Mouse (Mus musculus) heart, embryonic 13.5 days (tissue): ENCODE data around the gene Pacrg. TPM values are rescaled to one million over a fixed set of nuclear protein-coding genes. Genes with fewer than 3 reads are reported as not detected.

Experiments
- ATAC-seq: fragments of 200-750 bp; cut with Nextera tagmentation; 2 replicates; pipeline ENCODE4 v1.8.0; 2017; ENCODE audit warnings: moderate TSS enrichment; ENCODE audit not compliant: insufficient number of reproducible peaks, low FRiP score, low TSS enrichment; ENCODE audit errors: extremely low read depth
- H3K27ac ChIP-seq: fragments of 300-500 bp; sonication (generic); replicated peaks from 2 replicates; pipeline ENCODE4 v1.5.1; 2015; ENCODE audit warnings: moderate library complexity, mild to moderate bottlenecking, inconsistent platforms
- H3K27me3 ChIP-seq: fragments of 300-500 bp; sonication (generic); replicated peaks from 2 replicates; pipeline ENCODE4 v1.6.1; 2015; ENCODE audit warnings: mild to moderate bottlenecking, inconsistent platforms
- H3K36me3 ChIP-seq: fragments of 300-500 bp; sonication (generic); 2 replicates; pipeline ENCODE4 v1.6.1; 2015; ENCODE audit warnings: mild to moderate bottlenecking, inconsistent platforms
- H3K4me1 ChIP-seq: fragments of 300-500 bp; sonication (generic); 2 replicates; pipeline ENCODE4 v1.6.1; 2015; ENCODE audit warnings: inconsistent platforms
- H3K4me2 ChIP-seq: fragments of 300-500 bp; sonication (generic); 2 replicates; pipeline ENCODE4 v1.6.1; 2015; ENCODE audit warnings: inconsistent platforms, mild to moderate bottlenecking, moderate library complexity
- H3K4me3 ChIP-seq: fragments of 300-500 bp; sonication (generic); 2 replicates; pipeline ENCODE4 v1.5.1; 2015; ENCODE audit warnings: moderate library complexity, mild to moderate bottlenecking, inconsistent platforms
- H3K9ac ChIP-seq: fragments of 300-500 bp; sonication (generic); 2 replicates; pipeline ENCODE4 v1.6.1; 2015; ENCODE audit warnings: inconsistent platforms, mild to moderate bottlenecking, moderate library complexity
- H3K9me3 ChIP-seq: fragments of 300-500 bp; sonication (generic); 2 replicates; pipeline ENCODE4 v1.6.1; 2016; ENCODE audit warnings: inconsistent platforms
- whole genome bisulfite sequencing: fragments of 180-500 bp; shearing (Covaris S2); methylation state at CpG from one replicate; pipeline ENCODE4 v1.1.7; 2015; ENCODE audit warnings: mixed read lengths; 5-methylcytosine and 5-hydroxymethylcytosine counted together
- polyA plus RNA-seq: library from polyadenylated mRNA; unstranded; fragments of >200 nt; fragmentation: Nextera tagmentation; extraction: Ambion mirVana; gene quantifications from 2 replicates; pipeline ENCODE4 v1.2.1, GENCODE M21; 2015

Gene Pacrg
- polyA plus RNA-seq, 1 experiment from 2014 or later = 0.64 TPM

- 44% methylated on average over 10 of the region's 10 CpGs for WGBS
- ATAC-seq = no peak
- Histone ChIP-seq H3K36me3 (no peaks in the 10 kb centered on the region), H3K9me3 (no peaks in the 10 kb centered on the region), H3K4me2 (no peak overlapping the region), H3K9ac (0 out of 2 replicates have a peak overlapping the region, but pooled peaks have one; percentile 10), H3K27ac (no peak overlapping the region), H3K27me3 (no peaks in the 10 kb centered on the region), H3K4me3 (no peak overlapping the region), H3K4me1 (peaks cover 7% of the 10 kb centered on the region; the same call in 1 of the 2 replicates)
These were observed 332.6 kb downstream of the Pacrg start for GRCm38 (mm10) chr17:10507466-10507865.

GRCm38 (mm10) chr17:10506896-10507295, 333.2 kb downstream of the Pacrg start:
- H3K4me1 ChIP-seq = peaks cover 9% of the 10 kb centered on the region
- 72% methylated on average over 3 of the region's 3 CpGs for WGBS
- H3K27me3 ChIP-seq = no peaks in the 10 kb centered on the region
- H3K9ac ChIP-seq = no peak overlapping the region
- H3K27ac ChIP-seq = no peak overlapping the region
- ATAC-seq = no peak
- no peak overlapping the region for H3K4me3 ChIP-seq
- no peaks in the 10 kb centered on the region for H3K36me3 ChIP-seq
- H3K9me3 ChIP-seq = no peaks in the 10 kb centered on the region
- no peak overlapping the region for H3K4me2 ChIP-seq

DNA sequence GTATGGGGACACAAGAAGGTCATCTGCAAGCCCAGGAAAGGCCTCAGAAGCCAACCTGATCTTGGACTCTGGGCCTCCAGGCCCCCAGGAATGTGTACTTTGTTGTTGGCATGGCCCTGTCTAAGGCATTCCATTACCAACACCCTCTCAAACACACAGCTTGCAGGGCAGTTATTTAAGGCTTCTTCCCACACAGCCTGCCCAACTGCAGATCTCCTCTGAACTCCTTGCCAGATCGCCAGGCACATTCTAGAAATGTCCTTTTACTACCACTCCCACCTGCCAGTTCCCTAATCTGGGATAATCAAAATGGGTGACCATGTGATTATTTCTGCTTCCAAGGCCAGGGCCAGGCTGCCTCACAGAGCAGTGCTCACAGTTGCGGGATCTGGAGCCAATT, 338.7 kb downstream of the Pacrg start:
- 0 out of 2 replicates have a peak, but pooled peaks have one; percentile 26 for ATAC-seq

DNA sequence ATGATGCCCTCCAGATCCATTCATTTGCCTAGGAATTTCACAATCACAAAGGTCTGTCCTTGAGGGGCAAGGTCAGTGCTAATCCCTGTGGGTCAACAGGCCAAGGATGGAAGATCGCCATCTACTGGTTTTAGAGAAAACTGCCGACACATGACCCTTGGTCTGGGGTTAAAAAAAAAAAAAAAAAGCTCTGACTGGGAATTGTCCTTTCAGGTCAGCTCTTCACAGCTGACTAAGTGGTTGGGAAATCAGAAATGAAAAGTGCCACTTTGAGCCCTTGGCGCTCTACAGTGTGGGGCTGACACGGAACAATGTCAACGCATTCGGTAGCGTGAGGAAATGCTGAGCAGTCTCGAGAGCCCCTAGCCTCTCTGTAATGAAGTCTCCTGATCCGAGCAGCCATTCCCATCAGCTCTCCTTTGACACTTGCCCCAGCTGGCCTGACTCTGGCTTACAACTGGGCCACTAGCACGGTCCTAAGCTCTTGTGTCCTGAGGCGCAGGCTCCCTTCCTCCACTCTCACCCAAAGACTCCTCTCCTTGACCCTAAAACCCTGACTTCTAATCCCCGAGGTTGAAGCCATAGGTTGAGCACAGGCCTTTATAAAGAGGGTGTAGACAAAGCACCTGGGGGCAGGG, 339.2 kb downstream of the Pacrg start:
- Histone ChIP-seq H3K4me1 (peaks cover 46% of the 10 kb centered on the region), H3K36me3 (no peaks in the 10 kb centered on the region), H3K4me2 (no peak overlapping the region; the same call in 1 of the 2 replicates), H3K27ac (peak overlapping the region; percentile 90), H3K9ac (no peak overlapping the region), H3K4me3 (no peak overlapping the region), H3K9me3 (no peaks in the 10 kb centered on the region), H3K27me3 (no peaks in the 10 kb centered on the region)
- ATAC-seq = 0 out of 2 replicates have a peak, but pooled peaks have one; percentile 14
- 28% methylated on average over 12 of the region's 12 CpGs for WGBS

More for the DNA sequence above, 338.7 kb downstream of the Pacrg start:
- peaks cover 41% of the 10 kb centered on the region for H3K4me1 ChIP-seq
- H3K9ac ChIP-seq = no peak overlapping the region
- H3K4me2 ChIP-seq = no peak overlapping the region; the same call in 1 of the 2 replicates
- no peak overlapping the region for H3K4me3 ChIP-seq
- no peaks in the 10 kb centered on the region for H3K27me3 ChIP-seq
- 56% methylated on average over 2 of the region's 2 CpGs for WGBS
- H3K36me3 ChIP-seq = no peaks in the 10 kb centered on the region
- H3K27ac ChIP-seq = peak overlapping the region; percentile 90
- H3K9me3 ChIP-seq = no peaks in the 10 kb centered on the region

GRCm38 (mm10) chr17:10498935-10499655, 341.0 kb downstream of the Pacrg start:
- Histone ChIP-seq H3K27ac (no peak overlapping the region), H3K4me3 (no peak overlapping the region)
- WGBS = 56% methylated on average over 6 of the region's 6 CpGs

DNA sequence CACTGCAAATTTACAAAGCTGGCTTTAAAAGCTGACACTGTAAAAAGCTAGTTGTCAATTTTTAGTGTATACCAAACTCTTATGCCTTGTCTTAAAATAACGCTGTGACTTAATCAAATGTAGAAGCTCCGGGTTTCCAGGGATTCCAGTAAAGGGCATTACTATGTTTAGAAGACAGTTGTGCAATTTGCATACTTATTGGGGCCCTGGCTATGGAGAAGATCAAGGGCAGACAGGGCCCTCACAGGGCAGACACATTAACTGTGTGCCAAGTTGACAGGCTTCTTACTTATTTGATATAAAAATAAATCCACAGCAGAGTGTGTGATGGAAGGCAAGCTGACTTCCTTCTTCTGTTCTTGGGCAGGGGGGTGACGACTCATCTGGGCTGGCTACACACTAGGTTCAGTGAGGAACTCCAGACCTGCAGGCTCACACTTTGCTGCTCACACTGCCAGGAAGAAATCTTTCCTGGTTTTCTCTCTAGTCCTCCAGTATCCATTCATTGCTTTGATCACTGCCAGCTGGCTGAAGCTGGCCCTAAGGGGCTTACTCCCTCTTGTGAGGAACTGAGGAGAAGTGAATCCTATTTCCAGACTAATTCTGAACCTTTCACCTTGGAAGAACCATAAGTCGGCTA, 342.2 kb downstream of the Pacrg start:
- Histone ChIP-seq H3K36me3 (no peaks in the 10 kb centered on the region), H3K27me3 (no peaks in the 10 kb centered on the region), H3K4me3 (no peak overlapping the region), H3K9me3 (no peaks in the 10 kb centered on the region), H3K4me2 (peak overlapping the region; percentile 18; the same call in 1 of the 2 replicates), H3K4me1 (peaks cover 60% of the 10 kb centered on the region), H3K9ac (peak overlapping the region; percentile 59), H3K27ac (peak overlapping the region; percentile 87)
- no peak for ATAC-seq
- 29% methylated on average over 4 of the region's 4 CpGs for WGBS

More at GRCm38 (mm10) chr17:10498935-10499655, 341.0 kb downstream of the Pacrg start:
- Histone ChIP-seq H3K36me3 (no peaks in the 10 kb centered on the region), H3K9me3 (no peaks in the 10 kb centered on the region), H3K27me3 (no peaks in the 10 kb centered on the region), H3K9ac (no peak overlapping the region), H3K4me1 (peaks cover 52% of the 10 kb centered on the region), H3K4me2 (no peak overlapping the region)
- no peak for ATAC-seq

- Histone ChIP-seq H3K36me3 (no peaks in the 10 kb centered on the region), H3K4me1 (peaks cover 68% of the 10 kb centered on the region), H3K9me3 (no peaks in the 10 kb centered on the region), H3K27me3 (no peaks in the 10 kb centered on the region), H3K9ac (no peak overlapping the region), H3K27ac (no peak overlapping the region), H3K4me2 (no peak overlapping the region), H3K4me3 (no peak overlapping the region)
- WGBS = 82% methylated on average over 8 of the region's 8 CpGs
- no peak for ATAC-seq
These were observed 344.0 kb downstream of the Pacrg start for GRCm38 (mm10) chr17:10496066-10496465.

- ATAC-seq = no peak
- Histone ChIP-seq H3K4me3 (no peak overlapping the region), H3K36me3 (no peaks in the 10 kb centered on the region), H3K27me3 (no peaks in the 10 kb centered on the region), H3K4me2 (no peak overlapping the region), H3K27ac (no peak overlapping the region), H3K9ac (peak overlapping the region; percentile 0; the same call in 1 of the 2 replicates), H3K4me1 (peaks cover 69% of the 10 kb centered on the region), H3K9me3 (no peaks in the 10 kb centered on the region)
- 59% methylated on average over 8 of the region's 8 CpGs for WGBS
These were observed 344.5 kb downstream of the Pacrg start for GRCm38 (mm10) chr17:10495588-10495987.

DNA sequence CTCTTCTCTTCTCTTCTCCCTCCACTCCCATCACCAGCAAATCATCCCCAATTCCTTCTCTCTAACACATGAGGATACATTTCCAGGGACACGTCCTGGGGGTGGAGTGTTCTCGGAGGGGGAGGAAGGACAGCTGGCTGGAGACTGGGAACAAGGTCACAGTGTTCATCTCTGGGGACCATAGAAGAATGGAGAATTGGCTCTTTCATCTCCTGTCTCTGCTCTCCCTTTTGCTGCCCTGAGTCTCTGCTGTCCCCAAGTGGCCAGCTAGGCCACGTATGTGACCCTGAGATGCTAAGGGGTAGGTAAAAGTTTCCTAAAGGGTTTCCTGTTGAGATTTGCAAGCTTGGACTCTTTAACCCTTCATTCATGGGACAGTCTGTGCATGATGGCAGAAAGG, 347.0 kb downstream of the Pacrg start:
- peak overlapping the region; percentile 53 for H3K27ac ChIP-seq
- H3K4me1 ChIP-seq = peaks cover 81% of the 10 kb centered on the region
- no peak overlapping the region for H3K4me3 ChIP-seq
- WGBS = 7% methylated on average over 3 of the region's 3 CpGs
- no peaks in the 10 kb centered on the region for H3K27me3 ChIP-seq
- H3K36me3 ChIP-seq = no peaks in the 10 kb centered on the region
- H3K9me3 ChIP-seq = no peaks in the 10 kb centered on the region
- ATAC-seq = no peak
- no peak overlapping the region for H3K4me2 ChIP-seq
- peak overlapping the region; percentile 33; the same call in 1 of the 2 replicates for H3K9ac ChIP-seq

GRCm38 (mm10) chr17:10490374-10491169, 349.5 kb downstream of the Pacrg start:
- no peaks in the 10 kb centered on the region for H3K27me3 ChIP-seq
- H3K4me3 ChIP-seq = no peak overlapping the region
- no peak for ATAC-seq
- 66% methylated on average over 8 of the region's 8 CpGs for WGBS
- H3K27ac ChIP-seq = 0 out of 2 replicates have a peak overlapping the region, but pooled peaks have one; percentile 12
- H3K4me2 ChIP-seq = no peak overlapping the region
- peaks cover 67% of the 10 kb centered on the region for H3K4me1 ChIP-seq
- H3K9me3 ChIP-seq = no peaks in the 10 kb centered on the region
- H3K9ac ChIP-seq = peak overlapping the region; percentile 33; the same call in 1 of the 2 replicates
- no peaks in the 10 kb centered on the region for H3K36me3 ChIP-seq
